Mouse (Mus musculus) liver, embryonic 12.5 days (tissue): ENCODE results near the gene Sept8. TPM values are rescaled to one million over a fixed set of nuclear protein-coding genes. Genes with fewer than 3 reads are reported as not detected.
"Not testable (repeated sequence)": the region's sequence is repeated elsewhere in the genome, so short reads cannot be mapped to it uniquely, and the experiment has no call there.

Source experiments
- ATAC-seq: fragments of 200-750 bp; cut with Nextera tagmentation; 2 replicates; pipeline ENCODE4 v1.8.0; 2017; ENCODE audit warnings: moderate number of reproducible peaks, mild to moderate bottlenecking, moderate library complexity
- H3K27ac ChIP-seq: fragments of 300-500 bp; sonication (generic); 2 replicates; pipeline ENCODE4 v1.5.1; 2016; ENCODE audit warnings: mild to moderate bottlenecking
- H3K27me3 ChIP-seq: fragments of 300-500 bp; sonication (generic); replicated peaks from 2 replicates; pipeline ENCODE4 v1.6.1; 2016; ENCODE audit warnings: mild to moderate bottlenecking, moderate library complexity
- H3K36me3 ChIP-seq: fragments of 300-500 bp; sonication (generic); 2 replicates; pipeline ENCODE4 v1.6.1; 2016; ENCODE audit warnings: mild to moderate bottlenecking, moderate library complexity
- H3K4me1 ChIP-seq: fragments of 300-500 bp; sonication (generic); 2 replicates; pipeline ENCODE4 v1.6.1; 2016
- H3K4me2 ChIP-seq: fragments of 300-500 bp; sonication (generic); 2 replicates; pipeline ENCODE4 v1.6.1; 2016; ENCODE audit warnings: mild to moderate bottlenecking, moderate library complexity
- H3K4me3 ChIP-seq: fragments of 300-500 bp; sonication (generic); 2 replicates; pipeline ENCODE4 v1.5.1; 2016; ENCODE audit warnings: mild to moderate bottlenecking, moderate library complexity
- H3K9ac ChIP-seq: fragments of 300-500 bp; sonication (generic); 2 replicates; pipeline ENCODE4 v1.6.1; 2016; ENCODE audit warnings: mild to moderate bottlenecking, moderate library complexity
- H3K9me3 ChIP-seq: fragments of 300-500 bp; sonication (generic); replicated peaks from 2 replicates; pipeline ENCODE4 v1.6.1; 2016; ENCODE audit warnings: mild to moderate bottlenecking, moderate library complexity
- WGBS: fragments of 180-500 bp; shearing (Covaris S2); methylation state at CpG from one replicate; pipeline ENCODE4 v1.1.7; 2016; ENCODE audit not compliant: insufficient replicate concordance; 5-methylcytosine and 5-hydroxymethylcytosine counted together
- polyA plus RNA-seq: library from polyadenylated mRNA; unstranded; fragments of >200 nt; fragmentation: Nextera tagmentation; extraction: Ambion mirVana; gene quantifications from 2 replicates; pipeline ENCODE4 v1.2.1, GENCODE M21; 2016

Sept8 gene
- polyA plus RNA-seq, 1 experiment from 2014 or later = 34.3 TPM

- Histone ChIP-seq H3K27ac (peak overlapping the region; percentile 31), H3K27me3 (no peaks in the 10 kb centered on the region), H3K4me1 (peaks cover 53% of the 10 kb centered on the region), H3K4me3 (no peak overlapping the region), H3K36me3 (peaks cover 68% of the 10 kb centered on the region), H3K9me3 (no peaks in the 10 kb centered on the region), H3K4me2 (no peak overlapping the region), H3K9ac (no peak overlapping the region)
- WGBS = 83% methylated on average over 10 of the region's 10 CpGs
- no peak for ATAC-seq
These were observed 12.6 kb downstream of the Sept8 start for GRCm38 (mm10) chr11:53531578-53532230.

- peaks cover 73% of the 10 kb centered on the region for H3K36me3 ChIP-seq
- no peak for ATAC-seq
- 100% methylated on average over 1 of the region's 1 CpGs for WGBS
- H3K4me1 ChIP-seq = peaks cover 48% of the 10 kb centered on the region
- H3K9ac ChIP-seq = no peak overlapping the region
- no peak overlapping the region for H3K4me2 ChIP-seq
- no peak overlapping the region for H3K4me3 ChIP-seq
- H3K27ac ChIP-seq = no peak overlapping the region
- no peaks in the 10 kb centered on the region for H3K9me3 ChIP-seq
- no peaks in the 10 kb centered on the region for H3K27me3 ChIP-seq
These were observed 13.2 kb downstream of the Sept8 start for GRCm38 (mm10) chr11:53532231-53532620.

GRCm38 (mm10) chr11:53539002-53539491 is 20.0 kb downstream of the Sept8 start:
- no peak for ATAC-seq
- H3K4me2 ChIP-seq = no peak overlapping the region
- H3K36me3 ChIP-seq = peaks cover 98% of the 10 kb centered on the region

GRCm38 (mm10) chr11:53540394-53540793 is 21.3 kb downstream of the Sept8 start:
- ATAC-seq = no peak
- Histone ChIP-seq H3K4me2 (no peak overlapping the region), H3K9me3 (no peaks in the 10 kb centered on the region), H3K4me3 (no peak overlapping the region), H3K27ac (no peak overlapping the region), H3K27me3 (no peaks in the 10 kb centered on the region), H3K36me3 (peaks cover 90% of the 10 kb centered on the region), H3K9ac (no peak overlapping the region), H3K4me1 (0 out of 2 replicates have a peak, but pooled peaks cover 3% of the 10 kb centered on the region)
- 89% methylated on average over 3 of the region's 3 CpGs for WGBS

More at GRCm38 (mm10) chr11:53539002-53539491, 20.0 kb downstream of the Sept8 start:
- no peaks in the 10 kb centered on the region for H3K9me3 ChIP-seq
- H3K9ac ChIP-seq = no peak overlapping the region
- 81% methylated on average over 15 of the region's 15 CpGs for WGBS
- no peaks in the 10 kb centered on the region for H3K27me3 ChIP-seq
- H3K4me3 ChIP-seq = no peak overlapping the region
- H3K27ac ChIP-seq = no peak overlapping the region
- 0 out of 2 replicates have a peak, but pooled peaks cover 3% of the 10 kb centered on the region for H3K4me1 ChIP-seq

GRCm38 (mm10) chr11:53541222-53541621 is 22.2 kb downstream of the Sept8 start:
- peaks cover 82% of the 10 kb centered on the region for H3K36me3 ChIP-seq
- no peak overlapping the region for H3K9ac ChIP-seq
- H3K27me3 ChIP-seq = no peaks in the 10 kb centered on the region
- H3K4me1 ChIP-seq = peaks cover 8% of the 10 kb centered on the region
- H3K4me2 ChIP-seq = no peak overlapping the region
- ATAC-seq = no peak
- WGBS = 85% methylated on average over 11 of the region's 11 CpGs
- H3K9me3 ChIP-seq = no peaks in the 10 kb centered on the region
- H3K27ac ChIP-seq = no peak overlapping the region
- H3K4me3 ChIP-seq = no peak overlapping the region

- no peak for ATAC-seq
- H3K9ac ChIP-seq = no peak overlapping the region
- no peak overlapping the region for H3K4me2 ChIP-seq
- H3K4me3 ChIP-seq = no peak overlapping the region
- H3K9me3 ChIP-seq = no peaks in the 10 kb centered on the region
- 73% methylated on average over 7 of the region's 7 CpGs for WGBS
- peaks cover 25% of the 10 kb centered on the region for H3K4me1 ChIP-seq
- peaks cover 64% of the 10 kb centered on the region for H3K36me3 ChIP-seq
- no peak overlapping the region for H3K27ac ChIP-seq
- no peaks in the 10 kb centered on the region for H3K27me3 ChIP-seq
These were observed 24.0 kb downstream of the Sept8 start for GRCm38 (mm10) chr11:53543021-53543420.

- H3K9ac ChIP-seq = 0 out of 2 replicates have a peak overlapping the region, but pooled peaks have one; percentile 0
- peak overlapping the region; percentile 66; the same call in 1 of the 2 replicates for H3K27ac ChIP-seq
- no peak overlapping the region for H3K4me2 ChIP-seq
- ATAC-seq = no peak
- H3K36me3 ChIP-seq = peaks cover 31% of the 10 kb centered on the region
- H3K9me3 ChIP-seq = no peaks in the 10 kb centered on the region
- WGBS = 62% methylated on average over 6 of the region's 6 CpGs
- H3K4me3 ChIP-seq = no peak overlapping the region
- H3K27me3 ChIP-seq = no peaks in the 10 kb centered on the region
- H3K4me1 ChIP-seq = peaks cover 34% of the 10 kb centered on the region
These were observed 27.2 kb downstream of the Sept8 start for GRCm38 (mm10) chr11:53546271-53546670.

GRCm38 (mm10) chr11:53547566-53547965 is 28.5 kb downstream of the Sept8 start:
- peak overlapping the region; percentile 24 for H3K4me2 ChIP-seq
- WGBS = 16% methylated on average over 6 of the region's 6 CpGs
- peaks cover 18% of the 10 kb centered on the region for H3K36me3 ChIP-seq
- ATAC-seq = peak; percentile 86
- peak overlapping the region; percentile 66; the same call in 1 of the 2 replicates for H3K27ac ChIP-seq
- no peaks in the 10 kb centered on the region for H3K9me3 ChIP-seq
- peaks cover 34% of the 10 kb centered on the region for H3K4me1 ChIP-seq
- no peak overlapping the region for H3K9ac ChIP-seq
- H3K4me3 ChIP-seq = no peak overlapping the region
- H3K27me3 ChIP-seq = no peaks in the 10 kb centered on the region

- no peak overlapping the region for H3K4me3 ChIP-seq
- H3K9ac ChIP-seq = no peak overlapping the region
- peak overlapping the region; percentile 24; the same call in 1 of the 2 replicates for H3K4me2 ChIP-seq
- H3K9me3 ChIP-seq = 0 out of 2 replicates have a peak, but pooled peaks cover 3% of the 10 kb centered on the region
- 62% methylated on average over 19 of the region's 19 CpGs for WGBS
- peaks cover 13% of the 10 kb centered on the region for H3K36me3 ChIP-seq
- peak; percentile 8 for ATAC-seq
- H3K27me3 ChIP-seq = no peaks in the 10 kb centered on the region
- peaks cover 34% of the 10 kb centered on the region for H3K4me1 ChIP-seq
- H3K27ac ChIP-seq = peak overlapping the region; percentile 66; the same call in 1 of the 2 replicates
These were observed 29.1 kb downstream of the Sept8 start for GRCm38 (mm10) chr11:53548036-53548605.

- 75% methylated on average over 1 of the region's 1 CpGs for WGBS
- ATAC-seq = no peak
- Histone ChIP-seq H3K4me1 (peaks cover 31% of the 10 kb centered on the region), H3K4me3 (no peak overlapping the region), H3K4me2 (no peak overlapping the region), H3K27me3 (no peaks in the 10 kb centered on the region), H3K27ac (no peak overlapping the region), H3K9ac (no peak overlapping the region), H3K9me3 (0 out of 2 replicates have a peak, but pooled peaks cover 3% of the 10 kb centered on the region), H3K36me3 (no peaks in the 10 kb centered on the region)
These were observed 31.7 kb downstream of the Sept8 start for GRCm38 (mm10) chr11:53550714-53551113.

GRCm38 (mm10) chr11:53551754-53552153 is 32.7 kb downstream of the Sept8 start:
- no peak for ATAC-seq
- no peak overlapping the region for H3K9ac ChIP-seq
- 0 out of 2 replicates have a peak, but pooled peaks cover 3% of the 10 kb centered on the region for H3K9me3 ChIP-seq
- no peaks in the 10 kb centered on the region for H3K36me3 ChIP-seq
- H3K27ac ChIP-seq = no peak overlapping the region
- H3K4me1 ChIP-seq = peaks cover 21% of the 10 kb centered on the region
- no peaks in the 10 kb centered on the region for H3K27me3 ChIP-seq
- H3K4me2 ChIP-seq = no peak overlapping the region
- H3K4me3 ChIP-seq = no peak overlapping the region
- WGBS = 73% methylated on average over 12 of the region's 12 CpGs

GRCm38 (mm10) chr11:53556529-53556928 is 37.5 kb downstream of the Sept8 start:
- not testable (repeated sequence) for H3K27me3 ChIP-seq, H3K27ac ChIP-seq, H3K4me3 ChIP-seq, H3K9me3 ChIP-seq, H3K36me3 ChIP-seq, ATAC-seq, H3K9ac ChIP-seq, H3K4me2 ChIP-seq, H3K4me1 ChIP-seq
- WGBS = 84% methylated on average over 16 of the region's 20 CpGs
